Mouse (Mus musculus) small intestine, adult 2 months (tissue): ENCODE measurements around the gene Rhbdd2.

ENCODE experiments used
- CTCF ChIP-seq: fragments of 200-500 bp; IDR thresholded peaks from 2 replicates; pipeline ENCODE4 v1.5.1; 2012; ENCODE audit warnings: low read depth, mild to moderate bottlenecking, control low read depth, inconsistent platforms, low read length, moderate library complexity, mixed read lengths; ENCODE audit not compliant: insufficient replicate concordance, insufficient read length; ENCODE audit errors: extremely low read depth
- POLR2A ChIP-seq: fragments of 200-500 bp; IDR thresholded peaks from 2 replicates; pipeline ENCODE4 v1.6.1; 2012; ENCODE audit warnings: low read depth, mild to moderate bottlenecking, control low read depth, inconsistent platforms, low read length, moderate library complexity

DNA sequence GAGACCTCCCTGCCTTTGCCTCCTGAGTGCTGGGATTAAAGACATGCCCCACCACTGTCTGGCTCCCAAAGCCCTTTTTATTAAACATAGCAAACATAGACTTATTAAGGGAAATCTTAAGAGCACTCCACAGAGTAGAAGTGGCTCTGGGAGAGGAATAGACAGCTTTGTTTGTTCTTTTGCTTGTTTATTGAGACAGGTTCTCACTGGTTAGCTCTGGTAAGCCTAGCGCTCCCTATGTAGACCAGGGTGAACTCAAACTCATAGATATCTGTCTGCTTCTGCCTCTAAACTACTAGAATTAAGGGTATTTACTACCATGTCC is 16.9 kb downstream of the Rhbdd2 start:
- TF ChIP-seq CTCF = no peak
- no peak for TF ChIP-seq POLR2A
